Mouse (Mus musculus): ENCODE results near the gene Gm20716.

- TF ChIP-seq CTCF (IDR thresholded peaks at IDR 0.05; ENCODE audit: borderline replicate concordance, extremely low read depth, insufficient read depth, insufficient read length) (no peak), POLR2A (IDR thresholded peaks at IDR 0.05; ENCODE audit: borderline replicate concordance, extremely low read depth, insufficient read depth, insufficient read length, poor library complexity, severe bottlenecking) (no peak)
Observed at GRCm38 (mm10) chr2:168195721-168196120, 34.4 kb downstream of the Gm20716 start.

All from brain, embryonic 14.5 days (tissue).